Mouse (Mus musculus) MEL (cell line): ENCODE results near the gene Pip5k1b. TPM values are rescaled to one million over a fixed set of nuclear protein-coding genes. Genes with fewer than 3 reads are reported as not detected.

Source experiments
- DNase-seq: peaks from one replicate; pipeline ENCODE4 v3.0.0; 2011; ENCODE audit warnings: low read depth, low spot score
- H3K27ac ChIP-seq: 2 replicates; pipeline ENCODE4 v1.5.1; 2012; ENCODE audit warnings: low read depth, mild to moderate bottlenecking, control low read depth, low read length, moderate library complexity; ENCODE audit not compliant: control insufficient read depth
- H3K27me3 ChIP-seq, 2 experiments: fragments of 150-350 bp in 1 of 2; sonication (generic) in 1 of 2; 2 replicates each; pipeline ENCODE4 v1.6.1; 2012; ENCODE audit warnings: low read length in 2 of 2, mild to moderate bottlenecking in 2 of 2, improper control_type of control experiment in 1 of 2, moderate library complexity in 1 of 2; ENCODE audit not compliant: insufficient read depth in 2 of 2, control insufficient read depth in 1 of 2
- H3K36me3 ChIP-seq, 2 experiments: 2 replicates each; pipeline ENCODE4 v1.6.1; 2012 to 2014; ENCODE audit warnings: low read length in 2 of 2, improper control_type of control experiment in 1 of 2, inconsistent platforms in 1 of 2, mild to moderate bottlenecking in 1 of 2; ENCODE audit not compliant: insufficient read depth in 2 of 2, control insufficient read depth in 1 of 2
- H3K4me1 ChIP-seq, 2 experiments: fragments of 150-350 bp in 1 of 2; sonication (generic) in 1 of 2; 2 replicates each; pipeline ENCODE4 v1.6.1; 2012; ENCODE audit warnings: low read length in 2 of 2, improper control_type of control experiment in 1 of 2, mild to moderate bottlenecking in 1 of 2; ENCODE audit not compliant: insufficient read depth in 2 of 2, control insufficient read depth in 1 of 2
- H3K4me3 ChIP-seq, 2 experiments: fragments of 150-350 bp in 1 of 2; sonication (generic) in 1 of 2; 2 replicates each; pipeline ENCODE4 v1.5.1; 2012; ENCODE audit warnings: low read depth in 2 of 2, low read length in 2 of 2, mild to moderate bottlenecking in 2 of 2, moderate library complexity in 2 of 2, control low read depth in 1 of 2, improper control_type of control experiment in 1 of 2; ENCODE audit not compliant: control insufficient read depth in 1 of 2, insufficient read depth in 1 of 2
- H3K79me2 ChIP-seq: 2 replicates; pipeline ENCODE4 v1.6.1; 2012; ENCODE audit warnings: mild to moderate bottlenecking, low read length, moderate library complexity; ENCODE audit not compliant: control insufficient read depth, poor library complexity, insufficient read depth
- H3K9ac ChIP-seq: 2 replicates; pipeline ENCODE4 v1.6.1; 2012; ENCODE audit warnings: low read depth, mild to moderate bottlenecking, control low read depth, low read length, moderate library complexity; ENCODE audit not compliant: control insufficient read depth, poor library complexity, severe bottlenecking
- H3K9me3 ChIP-seq: fragments of 150-350 bp; sonication (generic); replicated peaks from 2 replicates; pipeline ENCODE4 v1.6.1; 2012; ENCODE audit warnings: mild to moderate bottlenecking, low read length, improper control_type of control experiment, moderate library complexity; ENCODE audit not compliant: insufficient read depth
- BHLHE40 ChIP-seq: IDR thresholded peaks from 2 replicates; pipeline ENCODE4 v1.6.1; 2012; ENCODE audit warnings: low read depth, mild to moderate bottlenecking, inconsistent platforms, low read length, improper control_type of control experiment, borderline replicate concordance
- CHD1 ChIP-seq: IDR thresholded peaks from 2 replicates; pipeline ENCODE4 v1.6.1; 2012; ENCODE audit warnings: low read depth, mild to moderate bottlenecking, inconsistent platforms, low read length, improper control_type of control experiment
- CHD2 ChIP-seq: IDR thresholded peaks from 2 replicates; pipeline ENCODE4 v1.6.1; 2011; ENCODE audit warnings: low read length, improper control_type of control experiment
- E2F4 ChIP-seq: IDR thresholded peaks from 2 replicates; pipeline ENCODE4 v1.6.1; 2011; ENCODE audit warnings: low read depth, low read length, improper control_type of control experiment, borderline replicate concordance
- ELF1 ChIP-seq: IDR thresholded peaks from 2 replicates; pipeline ENCODE4 v1.6.1; 2014; ENCODE audit warnings: low read depth, mild to moderate bottlenecking, inconsistent platforms, low read length, improper control_type of control experiment, moderate library complexity
- EP300 ChIP-seq, 2 experiments: IDR thresholded peaks; 2 replicates each; pipeline ENCODE4 v1.6.1; 2011; ENCODE audit warnings: improper control_type of control experiment in 2 of 2, low read length in 2 of 2, low read depth in 1 of 2, mild to moderate bottlenecking in 1 of 2
- ETS1 ChIP-seq: IDR thresholded peaks from 2 replicates; pipeline ENCODE4 v1.6.1; 2012; ENCODE audit warnings: low read depth, mild to moderate bottlenecking, inconsistent platforms, low read length, improper control_type of control experiment, moderate library complexity
- GATA1 ChIP-seq: IDR thresholded peaks from 2 replicates; pipeline ENCODE4 v1.6.1; 2011; ENCODE audit warnings: low read depth, low read length, improper control_type of control experiment
- HCFC1 ChIP-seq: IDR thresholded peaks from 2 replicates; pipeline ENCODE4 v1.6.1; 2012; ENCODE audit warnings: low read depth, mild to moderate bottlenecking, inconsistent platforms, low read length, improper control_type of control experiment, moderate library complexity
- JUND ChIP-seq: IDR thresholded peaks from 2 replicates; pipeline ENCODE4 v1.6.1; 2011; ENCODE audit warnings: low read depth, mild to moderate bottlenecking, improper control_type of control experiment, low read length
- MAX ChIP-seq: IDR thresholded peaks from 2 replicates; pipeline ENCODE4 v1.6.1; 2011; ENCODE audit warnings: low read length, improper control_type of control experiment
- MEF2A ChIP-seq: IDR thresholded peaks from 2 replicates; pipeline ENCODE4 v1.6.1; 2014; ENCODE audit warnings: low read depth, mild to moderate bottlenecking, inconsistent platforms, low read length, improper control_type of control experiment; ENCODE audit not compliant: poor library complexity, insufficient replicate concordance, severe bottlenecking; ENCODE audit errors: extremely low read depth
- MYB ChIP-seq: IDR thresholded peaks from 2 replicates; pipeline ENCODE4 v1.6.1; 2011; ENCODE audit warnings: mild to moderate bottlenecking, low read depth, low read length, improper control_type of control experiment
- POLR2A ChIP-seq, 2 experiments: IDR thresholded peaks; 2 replicates each; pipeline ENCODE4 v1.6.1; 2011 to 2012; ENCODE audit warnings: low read length in 2 of 2, mild to moderate bottlenecking in 2 of 2, control low read depth in 1 of 2, improper control_type of control experiment in 1 of 2, low read depth in 1 of 2, moderate library complexity in 1 of 2; ENCODE audit not compliant: control insufficient read depth in 1 of 2, insufficient read depth in 1 of 2, poor library complexity in 1 of 2
- POLR2AphosphoS2 ChIP-seq: IDR thresholded peaks from 2 replicates; pipeline ENCODE4 v1.6.1; 2011; ENCODE audit warnings: low read length, improper control_type of control experiment
- POLR2AphosphoS5 ChIP-seq: IDR thresholded peaks from 2 replicates; pipeline ENCODE4 v1.6.1; 2012; ENCODE audit warnings: low read depth, borderline replicate concordance, mild to moderate bottlenecking, inconsistent platforms, low read length, moderate library complexity, mixed read lengths
- RAD21 ChIP-seq: IDR thresholded peaks from 2 replicates; pipeline ENCODE4 v1.6.1; 2011; ENCODE audit warnings: mild to moderate bottlenecking, low read depth, low read length, improper control_type of control experiment
- RCOR1 ChIP-seq: IDR thresholded peaks from 2 replicates; pipeline ENCODE4 v1.6.1; 2012; ENCODE audit warnings: low read depth, mild to moderate bottlenecking, inconsistent platforms, low read length, improper control_type of control experiment
- SIN3A ChIP-seq: IDR thresholded peaks from 2 replicates; pipeline ENCODE4 v1.6.1; 2012; ENCODE audit warnings: low read length, improper control_type of control experiment, inconsistent platforms
- TAL1 ChIP-seq: IDR thresholded peaks from 2 replicates; pipeline ENCODE4 v1.6.1; 2012; ENCODE audit warnings: mild to moderate bottlenecking, inconsistent platforms, low read length, moderate library complexity, mixed read lengths
- TCF12 ChIP-seq: IDR thresholded peaks from 2 replicates; pipeline ENCODE4 v1.6.1; 2014; ENCODE audit warnings: low read depth, mild to moderate bottlenecking, inconsistent platforms, low read length, improper control_type of control experiment, moderate library complexity
- USF2 ChIP-seq, 2 experiments: IDR thresholded peaks; 2 replicates each; pipeline ENCODE4 v1.6.1; 2011 to 2012; ENCODE audit warnings: improper control_type of control experiment in 2 of 2, low read length in 2 of 2, borderline replicate concordance in 1 of 2, inconsistent platforms in 1 of 2, low read depth in 1 of 2, mild to moderate bottlenecking in 1 of 2; ENCODE audit not compliant: insufficient read depth in 1 of 2
- ZKSCAN1 ChIP-seq: IDR thresholded peaks from 2 replicates; pipeline ENCODE4 v1.6.1; 2012; ENCODE audit warnings: low read depth, mild to moderate bottlenecking, inconsistent platforms, low read length, improper control_type of control experiment, moderate library complexity
- polyA plus RNA-seq, 2 experiments: library from polyadenylated mRNA; stranded (reverse) in 1 of 2; unstranded in 1 of 2; fragments of >175 nt in 1 of 2; fragments of >200 nt in 1 of 2; gene quantifications; 2 replicates each; pipeline versions ENCODE4 v1.2.1 to v1.2.4; 2012; ENCODE audit warnings: low replicate concordance in 2 of 2, low read depth in 1 of 2; ENCODE audit not compliant: insufficient read length in 2 of 2, insufficient read depth in 1 of 2, missing spikeins in 1 of 2
- total RNA-seq: library from RNA; depleted of rRNA; stranded (reverse); fragments of 300-350 nt; gene quantifications from 2 replicates; pipeline ENCODE4 v1.2.3, GENCODE M21; 2012

The Pip5k1b gene
- total and polyA plus RNA-seq, 3 experiments = 3.4 to 10.0 TPM; not detected in 1

GRCm38 (mm10) chr19:24444322-24444721 is 111.3 kb downstream of the Pip5k1b start:
- peak; percentile 31 for DNase-seq
- Histone ChIP-seq H3K36me3 (peaks cover 0 to 6% of the 10 kb centered on the region in 2 experiments; a peak in 2 of 4 replicates), H3K27ac (no peak overlapping the region), H3K79me2 (no peaks in the 10 kb centered on the region), H3K4me1 (peaks cover 0 to 4% of the 10 kb centered on the region in 2 experiments; a peak in 1 of 4 replicates), H3K27me3 (no peaks in the 10 kb centered on the region)
- TF ChIP-seq JUND = no peak
- peak; percentile 40 for TF ChIP-seq TAL1
- peak; percentile 45 to 51; a peak in 2 of 4 replicates for TF ChIP-seq EP300 (IDR thresholded peaks at IDR 0.05; ENCODE audit: low read depth in 1 of 2, low read length in 2 of 2)
- no peak for TF ChIP-seq USF2 (IDR thresholded peaks at IDR 0.05; ENCODE audit: borderline replicate concordance in 1 of 2, insufficient read depth in 1 of 2, low read depth in 1 of 2, low read length in 2 of 2)
- 0 out of 2 replicates have a peak, but pooled peaks have one; percentile 13 for TF ChIP-seq ETS1
- peak; percentile 40; the same call in 1 of the 2 replicates for TF ChIP-seq GATA1
- TF ChIP-seq RCOR1 = peak; percentile 15; the same call in 1 of the 2 replicates
- TF ChIP-seq, all 39 proteins: peak for 5
- Histone ChIP-seq H3K9me3 (no peaks in the 10 kb centered on the region), H3K4me3 (no peak overlapping the region), H3K9ac (no peak overlapping the region)

- Histone ChIP-seq H3K4me3 (no peak overlapping the region), H3K4me1 (peaks cover 0 to 4% of the 10 kb centered on the region in 2 experiments; a peak in 1 of 4 replicates), H3K27me3 (no peaks in the 10 kb centered on the region), H3K36me3 (peaks cover 0 to 6% of the 10 kb centered on the region in 2 experiments; a peak in 2 of 4 replicates), H3K9ac (no peak overlapping the region), H3K9me3 (no peaks in the 10 kb centered on the region), H3K79me2 (no peaks in the 10 kb centered on the region), H3K27ac (0 out of 2 replicates have a peak overlapping the region, but pooled peaks have one; percentile 28)
- peak; percentile 65 for DNase-seq
- TF ChIP-seq BHLHE40 (no peak), TAL1 (peak; percentile 56), MEF2A (no peak), ELF1 (no peak), RCOR1 (peak; percentile 66), GATA1 (peak; percentile 73), E2F4 (no peak), HCFC1 (no peak), ETS1 (peak; percentile 41; the same call in 1 of the 2 replicates), EP300 (IDR thresholded peaks at IDR 0.05; ENCODE audit: low read depth in 1 of 2, low read length in 2 of 2) (peak; percentile 69), USF2 (IDR thresholded peaks at IDR 0.05; ENCODE audit: borderline replicate concordance in 1 of 2, insufficient read depth in 1 of 2, low read depth in 1 of 2, low read length in 2 of 2) (no peak)
Observed at GRCm38 (mm10) chr19:24439715-24440114, 116.0 kb downstream of the Pip5k1b start.

GRCm38 (mm10) chr19:24434291-24434690 is 121.4 kb downstream of the Pip5k1b start:
- no peaks in the 10 kb centered on the region for H3K27me3 ChIP-seq
- no peak overlapping the region for H3K4me3 ChIP-seq
- H3K79me2 ChIP-seq = no peaks in the 10 kb centered on the region
- no peaks in the 10 kb centered on the region for H3K9me3 ChIP-seq
- peaks cover 0 to 4% of the 10 kb centered on the region in 2 experiments; a peak in 2 of 4 replicates for H3K4me1 ChIP-seq
- no peak for DNase-seq
- no peaks in the 10 kb centered on the region for H3K36me3 ChIP-seq
- no peak overlapping the region for H3K27ac ChIP-seq
- H3K9ac ChIP-seq = no peak overlapping the region
- TF ChIP-seq JUND (no peak), ETS1 (no peak), TAL1 (no peak), MEF2A (no peak), GATA1 (no peak), CHD1 (no peak), POLR2AphosphoS5 (no peak), CHD2 (no peak), SIN3A (no peak), TCF12 (no peak), MAX (no peak), ZKSCAN1 (no peak), HCFC1 (no peak), BHLHE40 (no peak), POLR2A (IDR thresholded peaks at IDR 0.05; ENCODE audit: control insufficient read depth in 1 of 2, insufficient read depth in 1 of 2, low read depth in 1 of 2, low read length in 2 of 2, poor library complexity in 1 of 2) (no peak), RAD21 (no peak), POLR2AphosphoS2 (no peak), MYB (no peak)
